Mouse (Mus musculus) liver, embryonic 14.5 days (tissue): ENCODE measurements around the gene Lrrc72. TPM values are rescaled to one million over a fixed set of nuclear protein-coding genes. Genes with fewer than 3 reads are reported as not detected.

Source experiments
- ATAC-seq: fragments of 200-750 bp; cut with Nextera tagmentation; 2 replicates; pipeline ENCODE4 v1.8.0; 2017; ENCODE audit warnings: moderate number of reproducible peaks, mild to moderate bottlenecking, moderate library complexity; ENCODE audit not compliant: insufficient read depth
- DNase-seq, 3 experiments: peaks; one replicate each; pipeline ENCODE4 v3.0.0-alpha.2; 2012 to 2013; ENCODE audit warnings: low read depth in 3 of 3, low spot score in 3 of 3
- H3K27ac ChIP-seq: fragments of 300-500 bp; sonication (generic); 2 replicates; pipeline ENCODE4 v1.5.1; 2014; ENCODE audit warnings: moderate library complexity, mild to moderate bottlenecking, control low read depth, inconsistent platforms
- H3K27me3 ChIP-seq: fragments of 300-500 bp; sonication (generic); 2 replicates; pipeline ENCODE4 v1.6.1; 2014; ENCODE audit warnings: mild to moderate bottlenecking, low read length, moderate library complexity; ENCODE audit not compliant: control insufficient read depth, insufficient read depth
- H3K36me3 ChIP-seq: fragments of 300-500 bp; sonication (generic); replicated peaks from 2 replicates; pipeline ENCODE4 v1.6.1; 2014; ENCODE audit warnings: low read depth; ENCODE audit not compliant: control insufficient read depth, insufficient read depth
- H3K4me1 ChIP-seq, 2 experiments: fragments of 200-500 bp in 1 of 2; fragments of 300-500 bp in 1 of 2; sonication (generic) in 1 of 2; replicated peaks; 2 replicates each; pipeline ENCODE4 v1.6.1; 2012 to 2014; ENCODE audit warnings: antibody characterized with exemption in 1 of 2, inconsistent platforms in 1 of 2, low read length in 1 of 2; ENCODE audit not compliant: control insufficient read depth in 2 of 2, insufficient read depth in 2 of 2
- H3K4me2 ChIP-seq: fragments of 300-500 bp; sonication (generic); 2 replicates; pipeline ENCODE4 v1.6.1; 2014; ENCODE audit warnings: low read depth, mild to moderate bottlenecking, control low read depth, moderate library complexity
- H3K4me3 ChIP-seq, 2 experiments: fragments of 200-500 bp in 1 of 2; fragments of 300-500 bp in 1 of 2; sonication (generic) in 1 of 2; 2 replicates each; pipeline ENCODE4 v1.5.1; 2012 to 2014; ENCODE audit warnings: low read depth in 2 of 2, low read length in 2 of 2, mild to moderate bottlenecking in 2 of 2, control low read depth in 1 of 2, inconsistent platforms in 1 of 2, moderate library complexity in 1 of 2; ENCODE audit not compliant: insufficient read depth in 1 of 2
- H3K9ac ChIP-seq: fragments of 300-500 bp; sonication (generic); replicated peaks from 2 replicates; pipeline ENCODE4 v1.6.1; 2014; ENCODE audit warnings: mild to moderate bottlenecking, control low read depth, moderate library complexity
- H3K9me3 ChIP-seq: fragments of 300-500 bp; sonication (generic); 2 replicates; pipeline ENCODE4 v1.6.1; 2016; ENCODE audit warnings: low read length, mixed read lengths; ENCODE audit not compliant: control insufficient read depth
- CTCF ChIP-seq: IDR thresholded peaks from 2 replicates; pipeline ENCODE4 v1.5.1; 2016; ENCODE audit warnings: antibody characterized with exemption, low read depth, control low read depth
- EP300 ChIP-seq: IDR thresholded peaks from 2 replicates; pipeline ENCODE4 v1.6.1; 2016; ENCODE audit warnings: antibody characterized with exemption, low read depth
- WGBS: fragments of 180-500 bp; shearing (Covaris S2); extraction: QIAGEN DNeasy Blood & Tissue Kit; methylation state at CpG from one replicate; pipeline ENCODE4 v1.1.7; 2014; ENCODE audit not compliant: insufficient replicate concordance; 5-methylcytosine and 5-hydroxymethylcytosine counted together
- polyA plus RNA-seq, 2 experiments: library from polyadenylated mRNA; depleted of rRNA in 1 of 2; stranded (reverse) in 1 of 2; unstranded in 1 of 2; fragments of >200 nt; fragmentation: Nextera tagmentation in 1 of 2; extraction: Ambion mirVana in 1 of 2; gene quantifications; 2 replicates each; pipeline versions ENCODE4 v1.2.1 to v1.2.3; 2012 to 2014

The Lrrc72 gene
- polyA plus RNA-seq (2012; rRNA removed), result not detected in 2 replicates
- polyA plus RNA-seq (2014; fragmentation: Nextera tagmentation; extraction: Ambion mirVana), result not detected in 2 replicates

- Histone ChIP-seq H3K4me2 (no peak within 1 kb of the TSS), H3K9me3 (no peaks in the 10 kb centered on the region), H3K36me3 (no peaks in the 10 kb centered on the region), H3K9ac (no peak within 1 kb of the TSS), H3K27me3 (no peaks in the 10 kb centered on the region), H3K4me1 (no peaks in the 10 kb centered on the region), H3K4me3 (no peak within 1 kb of the TSS), H3K27ac (no peak within 1 kb of the TSS)
- DNase-seq (no peak), ATAC-seq (no peak)
- no peak for TF ChIP-seq CTCF
- no peak for TF ChIP-seq EP300
- 75% methylated on average over 9 of the region's 9 CpGs for WGBS
Observed at GRCm38 (mm10) chr12:36253298-36253697, at the start of gene Lrrc72. Gene Lrrc72, minus strand, starts transcription at chr12:36253398.

GRCm38 (mm10) chr12:36302326-36302725 is 49.1 kb upstream of the Lrrc72 start:
- Histone ChIP-seq H3K27ac (no peak overlapping the region), H3K27me3 (no peaks in the 10 kb centered on the region), H3K4me2 (no peak overlapping the region), H3K4me3 (no peak overlapping the region), H3K9ac (no peak overlapping the region), H3K36me3 (no peaks in the 10 kb centered on the region), H3K9me3 (no peaks in the 10 kb centered on the region), H3K4me1 (no peaks in the 10 kb centered on the region)
- ATAC-seq (no peak), DNase-seq (no peak)
- TF ChIP-seq CTCF, result no peak
- no peak for TF ChIP-seq EP300
- 76% methylated on average over 12 of the region's 12 CpGs for WGBS

GRCm38 (mm10) chr12:36291346-36291745 is 38.1 kb upstream of the Lrrc72 start:
- H3K9ac ChIP-seq, result no peak overlapping the region
- DNase-seq (no peak), ATAC-seq (no peak)
- no peaks in the 10 kb centered on the region for H3K9me3 ChIP-seq
- WGBS, result 65% methylated on average over 6 of the region's 6 CpGs
- no peaks in the 10 kb centered on the region for H3K36me3 ChIP-seq
- no peaks in the 10 kb centered on the region for H3K4me1 ChIP-seq
- TF ChIP-seq CTCF (no peak), EP300 (no peak)
- no peak overlapping the region for H3K27ac ChIP-seq
- H3K27me3 ChIP-seq, result no peaks in the 10 kb centered on the region
- H3K4me3 ChIP-seq, result no peak overlapping the region
- no peak overlapping the region for H3K4me2 ChIP-seq

- no peak overlapping the region for H3K4me2 ChIP-seq
- no peak overlapping the region for H3K27ac ChIP-seq
- no peak for DNase-seq
- no peaks in the 10 kb centered on the region for H3K36me3 ChIP-seq
- H3K4me3 ChIP-seq, result no peak overlapping the region
- H3K27me3 ChIP-seq, result no peaks in the 10 kb centered on the region
- no peaks in the 10 kb centered on the region for H3K4me1 ChIP-seq
- no peak for TF ChIP-seq CTCF
- TF ChIP-seq EP300, result no peak
- no peak overlapping the region for H3K9ac ChIP-seq
- no peak for ATAC-seq
- 70% methylated on average over 4 of the region's 4 CpGs for WGBS
- no peaks in the 10 kb centered on the region for H3K9me3 ChIP-seq
Observed at GRCm38 (mm10) chr12:36290465-36290864, 37.3 kb upstream of the Lrrc72 start.

GRCm38 (mm10) chr12:36289634-36290033 is 36.4 kb upstream of the Lrrc72 start:
- Histone ChIP-seq H3K27ac (no peak overlapping the region), H3K9me3 (no peaks in the 10 kb centered on the region), H3K9ac (no peak overlapping the region), H3K27me3 (no peaks in the 10 kb centered on the region), H3K36me3 (no peaks in the 10 kb centered on the region), H3K4me3 (no peak overlapping the region), H3K4me1 (no peaks in the 10 kb centered on the region), H3K4me2 (no peak overlapping the region)
- TF ChIP-seq CTCF, result no peak
- no peak for TF ChIP-seq EP300
- ATAC-seq (no peak), DNase-seq (no peak)
- 69% methylated on average over 8 of the region's 8 CpGs for WGBS
